Mouse (Mus musculus) monocyte, adult 59 days (primary cell): ENCODE measurements around the gene Fbxl3. TPM values are rescaled to one million over a fixed set of nuclear protein-coding genes. Genes with fewer than 3 reads are reported as not detected.

ENCODE experiments used
- total RNA-seq, 2 experiments: library from RNA; stranded (reverse); gene quantifications; one replicate each; pipeline ENCODE4 v1.2.4; 2023

Gene Fbxl3
- 100 to 1,000 TPM; 122 to 123 TPM for total RNA-seq

GRCm38 (mm10) chr14:103099238-103099933 lies at the start of gene Fbxl3:
Gene Fbxl3, minus strand, starts transcription at chr14:103099566.

DNA sequence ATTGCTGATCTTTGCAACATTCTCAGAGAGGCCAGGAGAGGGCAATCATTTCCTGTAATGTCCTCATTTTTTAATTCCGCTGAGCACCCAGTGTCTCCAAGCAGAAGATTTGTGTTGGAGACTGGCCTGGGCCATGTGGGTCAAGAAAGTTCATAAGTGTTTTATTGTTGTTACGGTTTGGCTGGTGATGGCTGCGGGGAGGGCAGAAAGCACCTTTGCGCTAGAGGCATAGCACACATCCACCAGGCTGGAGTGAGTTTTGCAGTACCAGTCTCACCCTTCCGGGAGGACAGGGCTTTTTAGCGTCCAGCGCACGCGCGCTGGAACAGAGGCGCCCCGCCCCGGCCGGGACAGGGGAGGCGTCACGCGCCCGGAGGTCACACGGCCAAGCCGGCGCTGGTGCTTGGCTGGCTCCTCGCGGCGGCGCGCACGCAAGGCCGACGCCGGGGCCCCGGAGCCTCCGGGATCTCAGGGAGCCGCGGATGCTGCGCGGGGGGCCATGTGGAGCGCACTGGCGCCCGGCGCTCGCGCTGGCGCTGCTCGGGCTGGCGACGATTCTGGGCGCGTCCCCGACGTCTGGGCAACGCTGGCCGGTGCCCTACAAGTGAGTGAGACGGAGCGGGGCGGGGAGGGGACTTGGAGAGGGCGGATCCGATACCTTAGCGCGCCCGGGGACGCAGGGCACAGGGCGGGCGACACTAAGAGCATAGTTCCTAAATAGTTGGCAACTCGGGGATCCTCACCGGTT lies 29.3 kb downstream of the Fbxl3 start, which contains the start of gene Cln5:
Cln5 (plus strand) TSS at position 353 of the 748 bp plus-strand sequence.

DNA sequence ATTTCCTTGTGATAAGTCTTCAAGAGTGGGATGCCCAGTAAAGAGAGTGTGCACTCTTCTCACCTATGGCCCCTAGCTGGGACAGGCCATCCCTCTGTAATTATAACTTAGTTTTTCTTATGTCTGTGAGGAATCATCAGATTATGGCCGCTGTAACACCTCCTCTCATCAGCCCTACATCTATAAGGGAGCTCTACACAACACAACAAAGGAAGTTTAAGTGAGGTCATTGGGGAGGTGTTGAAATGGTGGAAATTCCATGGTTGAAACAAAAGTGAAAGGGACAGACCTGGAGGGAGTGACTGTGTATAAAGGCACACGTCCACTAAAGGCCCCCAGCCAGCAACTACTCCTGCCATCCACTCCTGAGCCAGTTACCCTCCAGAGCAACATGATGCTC lies 52.7 kb downstream of the Fbxl3 start, which contains the start of gene Acod1:
Acod1 (plus strand) TSS at position 301 of the 400 bp plus-strand sequence.

Other genes starting within 250 kb of the Fbxl3 start
- gene Kctd12, start 116.9 kb downstream of the Fbxl3 start, total RNA-seq, result 100 to 1,000 TPM; 191 to 205 TPM
- 1 to 10 TPM; 1.8 to 2.6 TPM for gene Acod1, start 52.6 kb downstream of the Fbxl3 start, total RNA-seq
- 10 to 100 TPM; 69.3 to 81.3 TPM for gene Cln5, start 29.4 kb downstream of the Fbxl3 start, total RNA-seq
- 100 to 1,000 TPM; 126 to 133 TPM for gene Mycbp2, start 247.2 kb upstream of the Fbxl3 start, total RNA-seq